Mouse (Mus musculus) kidney, adult 8-10 months (tissue): ENCODE measurements around the gene Gm21969.

Experiments
- DNase-seq, 2 experiments: peaks; one replicate each; pipeline ENCODE4 v3.0.0; 2022

The Gm21969 gene

DNA sequence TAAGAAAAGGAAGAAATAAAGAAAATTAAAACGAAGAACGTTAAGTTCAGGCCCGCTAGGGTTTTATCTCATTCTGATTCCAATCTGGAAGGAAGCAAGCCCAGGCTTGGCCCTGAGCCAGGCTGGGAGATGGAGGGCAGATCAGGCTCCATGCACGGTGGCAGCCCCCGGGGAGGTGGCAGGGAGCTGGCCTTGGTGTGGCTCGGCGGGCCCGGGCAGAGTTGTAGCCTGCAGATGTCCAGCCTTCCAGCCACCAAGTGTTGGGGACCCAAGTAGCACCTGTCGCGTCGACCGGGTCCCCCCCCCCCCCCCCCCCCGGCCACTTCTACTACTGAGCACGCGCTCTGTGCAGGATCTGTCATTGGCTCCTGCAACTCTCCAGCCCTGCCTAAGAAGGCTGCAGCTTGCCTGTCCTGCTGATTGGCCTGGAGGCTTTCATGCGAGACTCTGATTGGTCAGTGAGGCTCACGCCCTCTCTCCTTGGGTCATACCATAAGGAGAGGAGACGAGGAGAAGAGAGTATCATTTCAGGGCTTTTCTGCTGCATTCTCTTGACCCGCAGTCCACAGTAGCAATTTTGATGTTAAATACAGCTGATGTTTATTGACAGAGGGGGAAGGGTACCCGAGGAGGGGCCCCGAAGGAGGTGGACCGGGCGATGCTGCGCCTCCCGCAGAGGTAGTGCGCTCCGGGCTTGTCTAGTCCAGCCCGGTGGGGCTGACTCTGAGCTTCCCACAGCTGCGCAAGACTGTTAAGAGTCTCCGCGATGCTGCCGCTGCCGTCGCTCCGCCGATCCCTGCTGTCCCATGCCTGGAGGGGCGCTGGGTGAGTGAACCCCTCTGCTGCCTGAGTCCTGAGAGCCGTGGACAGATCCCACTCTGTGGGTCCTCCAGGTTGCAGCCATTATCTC lies 19.6 kb downstream of the Gm21969 start, which contains the start of gene Aldh4a1:
TSS of gene Aldh4a1 (plus strand) at position 494 of the 910 bp plus-strand sequence.
- peak; percentile 93 to 97 for DNase-seq

DNA sequence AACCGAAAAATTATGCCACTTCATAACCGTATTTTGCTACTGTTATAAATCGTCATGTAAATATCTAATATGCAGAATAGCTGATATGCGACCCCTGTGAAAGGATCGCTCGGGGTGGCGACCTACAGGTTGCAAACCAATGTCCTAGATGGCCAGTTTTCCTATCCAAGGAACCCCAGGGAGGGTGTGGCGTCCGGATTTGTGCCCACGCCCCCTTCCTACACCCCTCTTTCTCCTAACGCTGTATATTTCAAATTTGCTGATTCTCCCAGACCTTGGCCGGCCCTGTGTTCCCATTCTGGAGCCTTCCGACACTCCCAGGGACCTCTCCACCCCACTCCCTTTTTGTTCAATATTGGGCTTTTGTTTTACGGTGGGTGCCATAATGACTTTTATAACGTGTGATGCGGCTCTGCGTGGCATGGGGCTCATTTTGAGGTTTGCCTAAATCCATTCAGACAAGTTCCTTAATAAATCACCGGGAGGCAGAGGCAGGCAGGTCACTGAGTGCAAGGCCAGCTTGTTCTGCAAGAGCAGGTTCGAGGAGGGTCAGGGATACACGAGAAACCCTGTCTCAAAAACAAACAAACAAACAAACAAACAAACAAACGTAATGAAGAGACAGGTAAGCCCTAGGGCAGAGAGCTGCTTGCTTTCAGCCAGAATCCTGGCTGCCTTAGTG lies 20.6 kb downstream of the Gm21969 start:
- DNase-seq = peak in 1 of 2 experiments; percentile 48

DNA sequence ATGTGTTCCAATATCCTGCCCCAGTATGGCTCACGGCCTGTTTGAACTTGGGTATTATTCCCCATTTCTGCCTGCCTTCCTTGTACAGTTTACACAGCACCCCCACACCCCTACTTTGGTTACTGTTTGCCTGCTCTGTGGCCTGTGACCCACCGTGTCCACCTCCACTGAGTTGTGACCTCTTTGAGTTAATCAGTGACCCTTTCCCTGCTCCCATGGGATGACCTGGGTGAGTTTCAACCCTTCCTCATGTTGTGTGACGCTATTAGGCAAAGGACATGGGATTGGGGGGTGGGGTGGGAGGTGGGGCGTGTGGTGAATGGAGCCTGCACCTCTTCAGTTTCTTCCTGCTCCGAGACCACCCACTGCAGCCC lies 21.1 kb downstream of the Gm21969 start:
- DNase-seq = peak; percentile 82 to 88

DNA sequence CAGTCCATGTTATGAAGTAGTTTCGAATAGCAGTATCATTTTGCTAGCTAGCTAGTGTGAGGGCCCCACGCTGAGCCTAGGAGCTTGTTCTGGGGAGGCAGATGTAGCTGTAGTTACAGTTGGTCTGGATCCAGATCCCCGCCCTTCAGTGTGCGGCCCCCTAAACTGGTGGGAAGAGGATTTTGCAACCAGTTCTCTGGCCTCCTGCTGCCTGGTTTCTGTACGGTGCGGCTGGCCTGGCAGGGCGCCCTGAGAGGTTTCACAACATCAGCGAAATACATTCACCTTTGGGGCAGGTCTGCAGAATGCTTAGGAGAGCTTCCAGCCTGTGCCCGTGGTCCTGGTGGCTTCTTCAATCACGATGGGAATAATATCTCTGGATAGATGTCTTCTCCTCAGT lies 21.7 kb downstream of the Gm21969 start:
- DNase-seq = peak; percentile 86 to 89

DNA sequence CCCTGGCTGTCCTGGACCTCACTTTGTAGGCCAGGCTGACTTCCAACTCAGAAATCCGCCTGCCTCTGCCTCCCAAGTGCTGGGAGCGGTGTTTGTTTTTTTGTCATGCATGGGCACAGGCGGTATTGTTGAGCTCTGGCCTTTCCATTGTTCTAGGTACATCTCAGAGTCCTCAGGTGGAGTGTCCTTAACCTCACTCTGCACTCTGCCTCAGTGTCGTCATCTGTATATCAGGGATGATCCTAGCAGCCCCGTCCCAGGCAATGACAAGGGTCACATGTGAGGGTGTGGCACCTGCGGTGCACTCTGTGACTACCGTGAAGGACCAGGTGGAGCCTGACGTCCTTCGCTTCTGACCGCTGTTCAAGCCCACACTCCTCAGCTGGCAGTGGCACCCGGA lies 24.4 kb downstream of the Gm21969 start:
- no peak for DNase-seq

DNA sequence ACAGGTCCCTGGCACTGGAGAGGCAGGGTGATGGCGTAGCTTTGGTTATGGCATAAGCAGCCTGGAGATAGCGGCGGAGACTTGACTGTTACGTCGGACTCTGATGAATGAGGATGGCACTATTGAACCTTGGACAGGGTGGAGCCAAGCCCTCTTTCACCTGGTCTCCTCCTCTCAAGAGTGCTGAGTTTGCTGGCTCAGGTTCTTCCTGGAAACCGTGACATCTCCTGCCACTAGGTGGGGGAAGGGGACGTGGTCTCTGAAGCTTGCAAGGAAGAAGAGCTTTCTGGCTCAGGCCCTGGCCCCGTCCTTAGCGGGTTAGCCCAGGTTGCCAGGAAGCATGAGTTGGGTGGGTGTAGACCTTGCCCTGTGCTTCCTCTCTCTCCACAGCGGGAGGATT lies 27.2 kb downstream of the Gm21969 start:
- DNase-seq = peak; percentile 90 to 91

DNA sequence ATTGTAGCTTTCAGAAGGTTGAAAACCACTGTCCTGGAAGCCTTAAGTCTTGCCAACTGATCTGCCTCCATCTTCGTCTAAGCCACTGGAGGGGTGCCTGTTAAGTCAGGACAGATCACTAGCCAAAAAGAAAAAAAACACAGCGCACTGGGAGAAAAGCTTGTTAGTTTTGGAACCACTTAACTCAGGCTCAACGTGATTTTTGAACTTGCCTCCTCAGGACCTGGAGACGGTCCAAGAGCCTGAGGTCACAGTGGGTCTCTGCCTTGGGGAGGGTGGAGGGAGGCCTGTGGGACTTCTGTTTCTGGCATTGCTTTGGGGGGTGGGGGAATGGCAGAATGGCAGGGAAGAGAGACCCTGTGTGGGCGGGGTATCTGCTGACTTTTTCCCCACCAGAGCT lies 28.2 kb downstream of the Gm21969 start:
- DNase-seq = peak; percentile 56 to 57

DNA sequence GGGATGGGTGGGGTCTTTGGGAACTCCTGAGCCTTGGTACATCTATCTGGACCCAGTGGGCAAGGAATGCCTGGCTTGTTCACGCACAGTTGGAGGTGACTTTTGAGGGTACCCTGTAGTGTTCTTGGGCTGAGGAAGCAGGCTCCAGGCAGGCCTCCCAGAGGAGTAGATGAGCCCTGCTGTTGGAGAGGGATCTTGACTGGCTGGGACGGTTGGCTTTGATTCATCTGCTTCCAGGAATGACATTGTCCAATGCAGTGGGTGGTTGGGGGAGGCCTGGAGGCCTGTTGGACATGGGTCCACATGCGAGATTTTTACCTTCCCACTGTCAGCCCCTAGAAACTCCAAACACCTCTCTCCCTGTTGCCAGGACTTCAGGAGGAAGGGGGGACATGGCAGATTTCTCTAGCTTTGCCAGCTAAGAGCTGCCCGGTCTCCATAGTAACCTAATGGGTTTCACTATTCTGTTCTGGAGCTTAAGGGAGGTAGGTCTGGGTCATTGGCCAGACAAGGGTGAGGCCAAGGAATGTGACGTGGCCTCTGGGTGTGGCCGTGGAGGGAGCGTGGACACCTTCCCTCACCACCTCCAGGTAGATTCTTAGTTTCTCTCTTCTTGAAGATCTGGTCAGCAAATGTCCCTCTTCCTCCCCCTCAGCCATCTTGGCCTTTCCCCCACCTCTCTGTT lies 28.7 kb downstream of the Gm21969 start:
- DNase-seq = peak in 1 of 2 experiments; percentile 42

DNA sequence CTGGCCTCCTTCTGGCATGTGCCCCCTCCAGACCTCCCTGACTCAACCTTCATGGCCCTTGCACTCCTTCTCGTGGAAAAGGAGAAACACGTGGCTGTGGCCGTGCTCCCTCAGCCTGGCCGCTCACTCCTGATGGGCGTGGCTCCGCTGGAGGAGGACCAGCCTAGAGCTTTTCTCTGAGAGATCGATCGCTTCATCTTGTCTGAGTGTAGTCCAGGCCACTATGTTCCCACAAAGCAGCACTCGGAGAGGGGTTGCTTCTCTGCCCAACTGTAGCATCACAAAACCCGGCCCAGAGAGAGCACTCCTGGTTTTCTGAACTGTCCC lies 29.2 kb downstream of the Gm21969 start:
- DNase-seq = peak; percentile 55 to 67

DNA sequence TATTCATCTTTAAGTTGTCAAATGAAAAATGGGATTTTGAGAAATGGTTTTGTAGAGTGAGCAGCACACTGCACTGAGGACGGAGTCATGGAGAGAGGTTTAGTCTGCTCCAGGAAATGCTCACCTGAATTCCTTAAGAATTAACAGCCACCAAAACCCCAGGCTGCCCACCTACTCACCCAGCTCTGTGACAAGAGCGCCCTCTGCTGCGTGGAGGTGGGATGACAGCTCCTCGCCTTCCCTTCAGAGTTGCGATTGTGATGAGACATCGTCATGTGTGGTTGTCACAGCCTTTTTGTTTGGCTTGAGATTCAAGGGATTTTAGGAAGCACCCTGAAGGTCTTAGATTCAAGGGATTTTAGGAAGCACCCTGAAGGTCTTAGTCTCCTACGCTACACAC lies 33.4 kb downstream of the Gm21969 start:
- DNase-seq = peak in 1 of 2 experiments; percentile 62

DNA sequence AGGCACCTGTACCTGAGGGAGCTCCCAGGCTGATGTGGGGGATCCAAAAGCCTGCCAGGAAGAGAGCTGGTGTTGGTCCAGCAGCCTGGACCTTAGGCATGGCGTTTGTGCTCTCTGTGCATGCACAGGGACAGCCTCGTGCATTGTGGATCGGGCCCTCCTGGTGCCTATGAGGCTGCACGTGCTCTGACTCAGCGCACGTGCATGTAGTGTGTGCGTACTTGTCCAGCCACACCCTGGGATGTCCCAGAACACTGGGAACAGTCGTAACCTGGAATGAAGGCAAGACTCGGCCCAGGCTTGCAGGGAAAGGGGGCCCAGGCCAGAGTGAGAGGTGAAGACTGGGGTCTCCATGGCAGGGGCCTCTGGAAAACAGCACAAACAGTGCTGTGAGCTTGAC lies 34.9 kb downstream of the Gm21969 start:
- DNase-seq = no peak

DNA sequence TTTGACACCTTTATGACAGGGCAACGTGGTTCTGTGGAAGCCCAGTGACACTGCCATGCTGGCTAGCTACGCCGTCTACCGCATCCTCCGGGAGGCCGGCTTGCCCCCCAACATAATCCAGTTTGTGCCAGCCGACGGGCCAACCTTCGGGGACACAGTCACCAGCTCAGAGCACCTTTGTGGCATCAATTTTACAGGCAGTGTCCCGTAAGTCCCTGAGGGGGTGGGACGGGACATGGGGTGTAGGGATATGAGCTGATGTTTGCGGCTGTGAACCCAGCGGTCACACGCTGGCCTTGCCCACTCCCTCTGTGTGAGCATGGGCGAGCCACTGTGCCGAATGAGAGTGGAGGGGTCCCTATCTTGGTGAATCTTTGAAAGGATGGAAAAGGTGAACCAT lies 35.4 kb downstream of the Gm21969 start:
- DNase-seq = no peak

DNA sequence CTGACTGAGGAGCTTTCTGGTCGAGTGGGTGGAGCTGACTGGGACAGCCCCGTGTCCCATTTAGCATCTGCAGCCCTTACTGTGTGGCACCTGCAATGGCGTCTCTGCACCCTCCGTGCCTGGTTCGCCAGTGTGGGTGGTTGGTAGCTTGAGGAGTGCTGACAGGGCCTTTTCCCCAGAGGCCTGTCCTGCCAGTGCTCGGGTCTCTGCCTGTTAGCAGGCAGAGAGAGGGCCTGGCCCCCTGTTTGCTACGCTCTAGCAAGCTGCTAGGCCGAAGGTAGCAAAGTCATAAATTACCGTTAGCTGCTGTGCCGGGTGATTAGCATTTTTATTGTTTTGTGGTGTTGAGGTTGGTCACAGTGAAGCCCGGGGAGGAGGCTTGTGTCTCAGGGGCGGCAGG lies 36.8 kb downstream of the Gm21969 start:
- DNase-seq = peak in 1 of 2 experiments; percentile 62

DNA sequence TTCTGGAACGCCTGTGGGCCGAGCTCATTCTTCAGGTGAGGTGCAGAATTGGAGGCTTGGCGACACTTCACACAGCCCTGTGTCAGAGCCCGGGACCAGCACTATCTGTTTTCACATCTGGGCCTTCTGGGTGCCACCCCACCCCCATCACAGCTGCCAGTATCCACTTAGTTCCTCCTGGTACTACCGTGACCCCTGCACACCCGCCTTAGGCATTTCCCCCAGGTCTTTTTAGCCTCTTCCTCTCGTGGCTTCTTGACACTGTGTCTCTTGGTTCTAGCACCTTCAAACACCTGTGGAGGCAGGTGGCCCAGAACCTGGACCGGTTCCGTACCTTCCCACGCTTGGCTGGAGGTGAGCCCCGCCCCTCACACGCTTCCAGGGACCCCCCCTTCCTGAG lies 37.3 kb downstream of the Gm21969 start:
- DNase-seq = no peak

DNA sequence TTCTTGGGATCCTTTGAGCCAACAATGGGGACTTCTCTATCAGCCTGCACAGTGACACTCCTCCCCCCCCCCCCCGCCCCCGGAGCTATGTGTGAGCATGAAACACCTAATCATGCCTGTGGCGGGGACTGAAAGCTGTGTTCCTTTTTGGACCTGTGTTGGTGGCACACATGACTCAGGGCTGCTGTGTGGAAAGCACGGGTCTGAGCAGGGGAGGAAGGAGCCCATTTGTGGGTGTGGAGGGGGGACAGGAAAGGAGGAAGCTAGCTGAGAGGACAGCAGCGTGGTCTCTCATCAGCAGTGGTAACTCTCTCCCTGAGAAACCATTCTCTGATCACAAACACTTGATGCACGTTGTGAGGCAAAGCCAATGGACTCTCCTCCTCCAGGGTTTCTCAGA lies 37.8 kb downstream of the Gm21969 start:
- DNase-seq = no peak

DNA sequence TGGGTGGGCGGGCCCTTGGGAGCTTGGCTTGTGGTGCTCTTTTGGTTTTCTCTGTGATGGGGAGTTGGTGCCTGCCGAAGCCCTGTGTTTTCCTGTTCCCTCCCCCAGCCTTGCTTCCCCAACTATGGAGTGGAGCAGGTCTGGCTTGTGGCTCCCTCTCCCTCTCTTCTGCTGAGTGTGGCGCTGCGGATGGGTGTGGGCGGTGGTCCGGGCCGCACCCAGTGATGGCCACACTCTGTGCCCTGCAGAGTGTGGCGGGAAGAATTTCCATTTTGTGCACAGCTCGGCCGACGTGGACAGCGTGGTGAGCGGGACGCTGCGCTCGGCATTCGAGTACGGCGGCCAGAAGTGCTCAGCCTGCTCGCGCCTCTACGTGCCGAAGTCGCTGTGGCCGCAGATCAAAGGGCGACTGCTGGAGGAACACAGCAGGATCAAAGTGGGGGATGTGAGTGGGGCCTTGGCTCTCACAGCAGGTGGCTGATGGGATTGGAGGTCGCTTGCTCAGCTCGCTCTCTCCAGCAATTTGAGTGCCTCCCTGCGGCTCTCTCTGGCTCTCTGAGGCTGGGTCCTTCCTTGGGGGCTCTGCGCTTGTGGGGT lies 38.9 kb downstream of the Gm21969 start:
- DNase-seq = no peak

DNA sequence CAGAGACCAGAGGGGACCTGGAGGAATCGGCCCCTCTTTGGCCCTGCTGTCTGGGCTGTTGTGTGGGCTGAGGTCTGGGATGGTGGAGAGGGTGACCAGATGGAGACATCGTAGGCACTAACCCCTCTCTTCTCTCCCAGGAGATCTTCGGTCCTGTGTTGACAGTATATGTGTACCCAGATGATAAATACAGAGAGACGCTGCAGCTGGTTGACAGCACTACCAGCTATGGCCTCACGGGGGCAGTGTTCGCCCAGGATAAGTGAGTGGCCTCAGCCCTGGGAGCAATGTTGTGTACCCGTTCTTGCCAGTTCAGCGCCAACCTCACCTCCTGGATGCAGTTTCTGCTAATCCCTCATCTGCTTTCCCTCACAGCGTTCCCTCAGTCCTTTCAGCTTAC lies 41.0 kb downstream of the Gm21969 start:
- peak; percentile 55 to 78 for DNase-seq

DNA sequence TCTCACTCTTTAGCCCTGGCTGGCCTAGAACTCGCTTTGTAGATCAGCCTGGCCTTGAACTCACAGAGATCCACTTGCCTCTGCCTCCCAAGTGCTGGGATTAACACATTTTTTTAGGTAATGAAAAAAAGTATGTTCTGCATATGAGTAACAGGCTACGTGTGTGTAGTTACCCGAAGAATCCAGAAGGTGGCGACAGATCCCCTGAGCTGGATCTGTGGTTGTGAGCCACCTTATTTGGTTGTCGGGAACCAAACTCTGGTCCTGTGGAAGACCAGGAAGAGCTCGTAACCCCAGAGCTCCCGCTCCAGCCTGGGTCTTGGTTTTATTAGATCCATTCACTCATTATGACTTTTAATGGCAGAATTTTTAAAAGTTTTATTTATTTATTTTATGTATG lies 43.9 kb downstream of the Gm21969 start:
- DNase-seq = no peak

DNA sequence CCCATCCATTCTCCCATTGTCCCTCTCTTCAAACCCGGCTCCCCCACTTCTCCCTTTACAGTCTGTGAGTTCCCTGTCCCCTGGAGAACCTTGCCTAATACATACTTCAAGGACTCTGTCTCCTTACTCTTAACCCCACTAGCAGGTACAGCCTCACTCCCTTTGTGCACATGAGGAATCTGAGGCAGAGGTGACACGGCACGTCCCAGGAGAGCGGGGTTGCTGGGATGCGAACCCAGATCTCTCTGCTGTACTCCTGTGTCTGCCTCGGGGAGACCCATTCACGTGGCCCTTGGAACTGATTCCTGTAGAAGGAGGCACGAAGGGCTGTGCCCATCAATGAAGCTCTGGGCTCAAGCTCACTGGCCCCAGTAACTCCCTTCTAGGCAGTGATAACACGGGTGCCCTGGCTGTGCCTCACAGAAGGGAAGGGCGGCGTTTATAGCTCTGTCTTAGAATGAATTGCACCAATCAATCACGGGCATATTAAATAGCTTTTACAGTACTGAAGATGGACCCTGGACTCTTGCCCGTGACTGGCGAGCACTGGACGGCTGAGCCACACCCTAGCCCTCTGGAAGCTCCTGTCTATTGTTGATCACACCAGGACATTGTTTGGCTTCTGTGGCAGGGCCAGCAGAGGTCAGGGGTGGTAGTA lies 47.2 kb downstream of the Gm21969 start:
- DNase-seq = no peak

DNA sequence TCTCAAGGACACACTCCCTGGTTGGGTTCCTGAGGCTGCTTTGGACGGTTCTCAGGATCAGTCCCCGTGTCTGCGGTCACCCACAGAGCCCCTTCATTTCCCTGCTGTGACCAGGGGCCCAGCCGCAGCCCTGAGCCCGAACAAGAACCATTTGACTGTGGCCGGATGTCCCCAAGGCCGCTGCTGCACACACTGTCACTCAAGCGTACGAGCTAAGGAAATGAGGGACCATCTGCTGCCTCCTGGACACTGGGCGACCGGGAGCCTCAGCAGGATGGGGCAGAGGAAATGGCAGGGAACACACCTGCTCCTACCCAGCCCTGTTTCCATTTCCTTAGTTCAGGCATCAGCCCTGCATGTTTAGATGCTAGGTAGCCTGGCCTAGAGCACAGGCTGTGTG lies 47.9 kb downstream of the Gm21969 start:
- no peak for DNase-seq

DNA sequence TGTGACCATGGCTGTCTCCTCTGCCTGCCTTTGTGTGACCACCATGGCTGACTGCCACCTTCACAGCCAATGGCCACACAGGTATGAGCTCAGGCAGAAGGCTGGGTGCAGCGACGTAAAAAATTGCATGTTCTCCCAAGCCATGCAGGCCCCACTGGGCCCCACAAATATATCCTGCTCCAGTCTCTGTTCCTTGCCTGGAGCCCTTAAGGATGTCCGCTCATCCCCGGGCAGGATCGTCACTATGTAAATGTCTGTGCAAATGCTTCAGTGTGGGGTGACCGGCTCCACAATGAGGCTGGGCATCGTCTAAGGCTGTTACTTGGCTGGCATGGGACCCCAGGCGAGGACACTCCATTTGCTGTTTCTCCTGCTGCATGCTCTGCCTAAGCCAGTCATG lies 50.3 kb downstream of the Gm21969 start, which contains the start of gene Tas1r2:
TSS of gene Tas1r2 (plus strand) at position 301 of the 400 bp plus-strand sequence.
- no peak for DNase-seq

DNA sequence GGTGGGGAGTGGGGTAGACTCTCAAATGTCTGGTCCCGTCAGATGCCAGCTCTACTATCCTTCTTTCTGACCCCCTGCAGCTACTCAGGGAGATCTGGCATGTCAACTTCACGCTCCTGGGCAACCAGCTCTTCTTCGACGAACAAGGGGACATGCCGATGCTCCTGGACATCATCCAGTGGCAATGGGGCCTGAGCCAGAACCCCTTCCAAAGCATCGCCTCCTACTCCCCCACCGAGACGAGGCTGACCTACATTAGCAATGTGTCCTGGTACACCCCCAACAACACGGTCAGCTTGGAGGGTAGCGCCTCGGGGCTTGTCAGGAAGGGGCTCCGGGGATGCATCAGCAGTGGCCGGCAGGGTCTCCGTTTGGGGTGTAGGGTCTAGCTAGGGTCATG lies 58.9 kb downstream of the Gm21969 start:
- no peak for DNase-seq

DNA sequence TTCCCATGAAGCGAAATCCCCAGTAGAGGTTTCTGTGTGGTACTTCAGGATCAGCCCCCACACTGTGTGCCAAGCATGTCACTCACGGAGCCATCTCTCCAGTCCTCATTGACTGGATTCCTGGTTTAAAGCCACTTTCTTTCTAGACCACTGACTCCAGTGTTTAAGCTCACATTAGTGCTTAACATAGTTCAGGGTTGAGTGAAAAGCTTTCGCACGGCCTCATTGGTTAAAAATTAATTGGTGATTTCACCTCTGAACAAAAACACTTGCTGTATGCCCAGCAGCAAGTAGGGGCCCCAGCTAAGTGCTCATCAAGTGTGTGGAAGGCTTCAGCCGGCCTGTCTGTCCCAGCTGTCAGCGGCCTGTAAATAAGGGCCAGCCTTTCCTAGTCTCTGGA lies 64.6 kb downstream of the Gm21969 start:
- peak; percentile 25 to 72 for DNase-seq
